Mouse (Mus musculus): ENCODE results near the gene Lce1j.

- TF ChIP-seq POLR2A (IDR thresholded peaks at IDR 0.05; ENCODE audit: extremely low read depth, insufficient read depth, low read length) (no peak), CTCF (IDR thresholded peaks at IDR 0.05; ENCODE audit: low read depth, low read length) (no peak)
These were observed 35.5 kb upstream of the Lce1j start for GRCm38 (mm10) chr3:92825808-92826207.
